Mouse (Mus musculus): ENCODE measurements around the gene Abcb5.

Abcb5 gene

DNA sequence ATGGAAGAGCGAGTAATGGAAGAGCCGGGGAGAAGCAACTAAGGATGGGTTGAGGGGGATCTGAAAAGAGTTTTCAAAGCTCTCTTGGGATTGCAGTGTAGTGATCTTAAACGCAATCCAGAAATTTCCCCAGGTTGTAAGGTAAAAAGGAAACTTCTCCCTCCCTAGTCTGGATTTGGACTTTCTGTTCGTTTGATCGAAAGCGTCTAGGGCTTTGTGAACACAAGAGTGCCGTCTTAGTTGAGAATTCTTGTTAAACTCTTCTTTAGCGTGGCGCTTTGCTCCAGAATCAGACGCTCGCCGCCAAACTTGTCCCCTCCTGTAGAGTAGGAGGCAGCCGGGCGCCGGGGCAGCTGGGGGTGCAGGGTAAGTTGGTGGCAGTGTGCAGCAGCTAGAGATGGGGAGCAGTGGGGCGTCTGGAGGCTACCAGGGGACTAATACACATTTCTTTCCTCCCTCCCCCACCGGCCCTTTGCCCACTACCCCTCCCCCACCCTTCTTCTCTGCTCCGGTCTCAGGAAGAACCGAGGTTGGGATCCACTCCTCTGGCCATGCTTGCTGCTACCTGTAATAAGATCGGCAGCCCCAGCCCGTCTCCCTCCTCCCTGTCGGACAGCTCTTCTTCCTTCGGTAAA lies 118.2 kb downstream of the Abcb5 start:
- no peak for DNase-seq

DNA sequence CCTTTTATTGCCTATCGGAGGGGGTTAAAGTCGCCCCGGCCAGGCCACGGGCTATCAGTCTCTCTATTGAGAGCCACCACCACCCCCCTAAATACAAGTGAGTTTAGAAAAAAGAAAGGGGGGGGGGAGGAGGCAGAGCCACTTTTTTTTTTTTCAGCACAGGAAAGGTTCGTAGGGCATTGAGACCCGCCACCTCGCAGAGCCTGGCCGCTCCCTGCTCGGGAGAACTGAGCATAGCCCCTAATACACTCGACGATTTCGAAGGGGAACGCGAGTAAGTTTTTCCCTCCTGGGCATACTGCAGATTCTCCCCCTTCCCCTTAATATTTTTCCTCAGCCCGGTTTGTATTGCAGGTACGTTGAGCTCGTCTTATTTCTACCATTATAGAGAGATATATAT lies 118.8 kb downstream of the Abcb5 start:
- no peak for DNase-seq

DNA sequence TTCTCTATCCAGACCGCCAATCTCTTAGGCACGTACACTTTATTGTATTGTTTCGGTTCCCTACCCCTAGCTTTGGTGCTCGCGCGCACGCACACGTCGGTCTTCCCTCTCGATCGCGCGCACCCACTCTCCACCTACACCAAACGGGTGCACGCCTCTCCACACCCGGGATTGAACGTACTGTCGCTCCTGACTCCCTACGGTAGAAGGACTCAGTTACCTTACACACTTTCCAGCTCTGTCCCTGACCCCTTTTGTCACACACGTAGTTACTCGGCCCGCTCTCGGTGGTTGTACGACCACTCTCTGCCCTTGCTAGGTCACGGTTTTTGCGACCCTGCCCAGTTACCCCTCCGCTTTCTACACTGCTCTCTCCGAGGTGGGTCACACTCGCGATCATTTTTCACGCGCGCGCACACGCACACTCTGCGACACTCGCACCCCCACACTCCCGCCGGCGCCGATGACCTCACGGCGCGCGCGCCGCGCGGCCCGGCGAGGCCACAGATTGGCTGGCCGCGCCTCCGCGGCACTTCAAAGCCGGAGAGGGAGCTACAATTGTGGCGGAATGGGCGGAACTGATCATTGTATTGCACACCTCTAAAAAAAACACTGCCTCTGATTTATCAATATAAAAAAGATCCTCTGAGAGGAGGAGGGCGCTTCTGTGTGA lies 119.4 kb downstream of the Abcb5 start:
- DNase-seq: peak; percentile 5

DNA sequence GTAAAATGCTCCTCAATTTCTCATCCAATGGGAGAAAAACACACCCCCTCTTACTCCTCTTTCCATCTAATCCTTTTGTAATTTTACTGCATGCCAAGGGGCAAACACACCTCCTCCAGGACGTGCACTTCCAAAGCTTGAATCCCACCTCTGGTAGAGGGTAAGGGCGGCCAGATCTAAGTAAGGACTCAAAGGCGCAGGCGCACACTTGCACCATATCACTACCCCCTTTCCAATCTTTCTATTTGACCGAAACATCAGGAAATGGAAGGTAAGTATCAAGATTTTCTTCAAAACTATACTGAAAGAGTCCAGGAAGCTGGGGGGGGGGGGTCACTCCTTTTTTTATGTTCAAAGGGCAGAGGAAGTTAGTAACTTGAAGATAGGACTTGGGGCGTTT lies 120.0 kb downstream of the Abcb5 start, which contains the start of gene Sp8:
TSS of gene Sp8 (plus strand) at position 109 of the 400 bp plus-strand sequence.
- DNase-seq: no peak

DNA sequence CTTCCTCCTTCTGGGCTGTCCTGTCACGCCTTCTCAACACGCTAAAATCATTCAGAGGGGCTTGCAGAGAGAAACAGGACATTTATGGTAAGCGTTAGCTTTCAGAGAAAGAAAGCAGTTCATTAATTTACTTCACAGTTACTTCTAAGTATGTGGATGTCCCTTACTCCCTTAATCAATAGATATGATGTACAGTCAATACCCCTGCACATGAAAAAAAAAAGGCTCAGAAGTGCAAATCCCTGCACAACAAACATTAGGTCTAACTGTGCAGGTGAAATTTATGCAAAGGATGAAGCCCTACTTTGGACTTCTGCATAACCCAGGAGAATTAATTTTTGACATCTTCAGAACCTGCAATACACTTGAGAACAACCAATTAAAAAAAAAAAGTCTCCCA lies 120.9 kb downstream of the Abcb5 start:
- DNase-seq: no peak

DNA sequence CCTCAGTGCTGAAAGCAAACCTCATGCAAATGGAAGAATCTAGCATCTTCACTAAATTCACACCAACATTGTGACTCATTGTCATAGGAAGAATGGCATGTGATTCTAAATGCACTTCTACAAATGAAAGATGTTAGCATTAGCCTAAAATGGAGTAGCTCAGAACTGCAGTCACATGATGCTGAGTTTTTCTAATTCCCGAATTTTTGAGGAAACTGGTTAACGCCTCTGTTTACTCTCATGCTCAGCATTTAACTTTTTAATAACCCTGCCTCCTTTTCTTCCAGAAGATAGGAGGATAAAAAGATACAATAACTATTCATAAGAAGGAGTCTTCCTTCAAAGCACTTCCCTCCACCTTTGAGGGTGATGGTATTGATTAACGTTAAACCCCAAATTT lies 121.4 kb downstream of the Abcb5 start:
- no peak for DNase-seq

DNA sequence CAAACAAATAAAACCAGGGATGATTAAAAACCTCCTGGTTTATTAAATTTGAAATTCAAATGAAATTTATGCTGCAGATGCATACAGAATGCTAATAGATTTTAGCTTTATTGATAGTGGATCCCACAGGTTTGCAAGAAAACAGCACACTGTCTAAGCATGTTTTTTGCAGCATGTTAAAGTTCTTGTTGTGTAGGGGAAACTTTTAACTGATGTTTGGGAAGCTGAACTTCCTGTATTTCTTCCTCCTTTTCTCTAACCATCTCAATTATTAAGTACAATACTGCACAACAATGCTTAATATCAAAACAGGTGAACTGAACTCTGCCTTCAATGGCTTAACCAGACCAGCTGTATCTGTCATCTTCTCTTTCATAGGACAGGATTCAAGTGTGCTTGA lies 122.1 kb downstream of the Abcb5 start:
- no peak for DNase-seq

DNA sequence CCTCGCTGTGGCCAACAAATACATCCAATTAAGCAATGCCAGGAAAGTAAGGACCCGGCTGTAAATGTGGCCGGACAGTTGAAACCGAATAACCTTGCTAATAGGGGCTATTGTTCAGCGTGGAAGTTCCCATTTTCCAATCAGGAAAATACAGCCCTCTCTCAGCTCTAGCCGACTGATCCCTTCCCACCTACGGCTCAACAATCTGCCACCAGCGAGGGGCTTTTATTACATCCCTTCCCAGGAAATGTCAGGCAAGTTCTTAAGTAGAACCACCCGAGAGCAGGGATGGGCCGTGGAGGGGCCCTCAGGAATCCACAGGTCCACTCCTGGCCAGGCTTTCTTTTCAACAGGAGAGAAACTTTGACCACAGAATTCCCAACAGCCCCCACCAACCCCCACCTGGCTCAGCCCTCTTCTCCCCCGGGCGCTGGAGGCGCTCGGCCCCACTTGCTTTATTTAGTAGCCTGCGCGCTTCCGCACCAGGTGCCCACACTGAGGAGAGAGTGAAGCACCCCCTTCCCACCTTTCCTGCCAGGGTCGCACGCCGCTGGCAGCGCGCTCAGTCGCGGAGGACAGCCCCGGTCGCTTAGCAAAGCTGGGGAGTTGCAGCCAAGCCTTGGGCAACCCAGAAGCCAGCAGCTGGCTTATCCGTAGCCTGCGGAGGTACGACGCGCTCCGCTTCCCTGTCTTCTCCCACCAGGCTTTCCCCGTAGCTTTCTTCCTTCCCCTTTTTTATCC lies 123.4 kb downstream of the Abcb5 start:
- DNase-seq: no peak

DNA sequence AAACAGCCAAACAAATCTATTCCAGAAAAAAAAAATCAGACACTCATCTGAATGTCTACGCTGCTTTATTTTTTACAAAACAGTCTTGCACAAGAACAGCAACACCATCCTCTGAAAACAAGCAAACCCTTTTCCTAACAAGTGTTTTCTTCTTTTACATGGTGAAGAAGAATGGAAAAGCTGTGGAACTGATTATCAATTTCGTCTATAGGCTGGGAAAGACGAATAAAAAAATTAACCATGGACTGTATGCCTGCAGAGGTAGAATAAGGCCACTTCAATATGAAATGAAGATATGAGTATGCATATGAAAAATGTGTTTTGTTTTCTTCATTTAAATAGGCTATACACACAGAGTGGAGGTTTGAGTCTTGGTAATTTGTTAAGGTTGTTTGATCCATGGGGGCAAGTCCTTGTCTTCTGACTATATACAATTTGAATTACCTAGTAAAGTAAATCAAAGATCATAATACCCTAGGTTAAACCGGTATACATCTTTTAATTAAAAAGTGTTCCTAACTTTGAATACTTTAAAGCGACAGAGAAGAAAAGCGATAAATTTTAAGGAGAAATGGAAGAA lies 124.2 kb downstream of the Abcb5 start:
- DNase-seq: no peak

DNA sequence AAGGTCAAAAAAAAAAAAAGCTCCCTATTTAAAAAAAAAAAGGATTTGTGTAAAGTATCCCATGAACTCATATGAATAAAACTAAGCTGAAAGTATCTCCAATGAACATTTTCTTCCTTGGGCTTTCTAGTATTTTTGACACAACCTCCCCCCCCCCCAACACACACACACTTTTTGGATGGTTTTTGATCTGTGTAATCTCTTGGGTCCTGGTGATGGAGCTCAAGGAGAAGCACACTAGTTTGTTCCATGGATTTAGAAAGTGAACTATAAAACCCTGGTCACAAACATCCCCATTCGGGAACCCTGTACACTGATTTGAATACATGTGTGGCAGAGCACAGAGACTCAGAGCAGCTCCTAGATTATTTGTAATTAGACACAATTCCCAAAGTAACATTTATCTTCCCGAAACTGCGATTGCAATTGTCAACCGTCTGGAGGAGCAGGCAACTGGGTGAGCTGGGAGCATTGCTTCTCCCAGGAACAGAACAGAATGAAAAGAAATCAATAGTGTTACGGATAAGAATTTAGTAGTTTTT lies 124.8 kb downstream of the Abcb5 start:
- DNase-seq: no peak

DNA sequence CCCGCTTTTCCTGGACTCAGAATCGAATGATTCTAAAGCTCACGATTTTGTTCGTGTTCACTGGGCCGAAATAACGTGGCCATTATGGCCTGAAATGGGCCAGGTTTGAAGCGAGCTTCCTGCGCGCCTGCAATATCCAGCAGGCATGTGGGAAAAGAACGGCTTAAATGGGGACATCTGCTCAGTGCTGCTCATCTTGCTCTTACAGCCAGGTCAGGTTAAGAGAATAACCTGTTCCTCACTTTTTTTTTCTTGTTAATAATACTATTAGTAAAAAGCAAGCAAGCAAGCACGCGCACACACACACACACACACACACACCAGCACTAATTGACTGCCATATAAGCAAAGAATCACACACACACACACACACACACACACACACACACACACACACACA lies 125.4 kb downstream of the Abcb5 start:
- no peak for DNase-seq

DNA sequence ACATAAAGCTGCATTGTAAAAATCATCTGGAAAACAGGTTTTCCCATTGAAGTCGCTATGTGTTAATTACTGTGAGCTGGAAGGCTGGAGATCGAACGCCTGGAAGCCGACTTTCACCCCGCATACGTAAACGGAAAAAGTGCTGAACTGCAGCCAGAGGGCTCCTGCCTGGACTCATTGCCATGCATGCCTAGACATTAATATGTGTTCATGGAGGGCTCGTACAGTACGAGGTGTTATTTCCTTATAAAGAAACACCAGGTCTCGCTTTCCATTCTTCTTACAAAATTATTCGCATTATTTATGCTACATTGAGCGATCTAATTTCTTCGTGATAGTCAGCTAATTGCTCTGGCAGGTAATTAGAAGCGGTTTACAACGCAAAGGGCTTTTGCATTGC lies 125.9 kb downstream of the Abcb5 start:
- DNase-seq: no peak

DNA sequence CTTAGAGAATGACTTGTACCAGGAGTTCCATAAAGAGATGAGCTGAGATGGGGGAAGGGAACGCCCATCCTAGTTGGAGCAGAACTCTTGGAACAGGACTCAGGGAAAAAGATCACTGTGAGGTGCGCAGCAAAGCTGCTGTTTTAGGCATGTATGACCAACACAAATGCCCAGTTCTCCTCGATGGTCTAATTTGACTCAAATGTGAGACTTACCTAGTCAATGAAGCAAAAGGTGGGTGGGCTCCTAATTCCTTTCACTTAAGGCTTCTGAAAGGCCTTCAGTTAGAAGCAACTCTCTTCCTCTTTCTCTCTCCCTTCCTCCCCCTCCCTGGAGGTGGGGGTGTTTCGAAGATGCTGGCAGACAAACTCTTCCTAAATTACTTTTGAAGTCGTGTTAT lies 126.8 kb downstream of the Abcb5 start:
- no peak for DNase-seq

DNA sequence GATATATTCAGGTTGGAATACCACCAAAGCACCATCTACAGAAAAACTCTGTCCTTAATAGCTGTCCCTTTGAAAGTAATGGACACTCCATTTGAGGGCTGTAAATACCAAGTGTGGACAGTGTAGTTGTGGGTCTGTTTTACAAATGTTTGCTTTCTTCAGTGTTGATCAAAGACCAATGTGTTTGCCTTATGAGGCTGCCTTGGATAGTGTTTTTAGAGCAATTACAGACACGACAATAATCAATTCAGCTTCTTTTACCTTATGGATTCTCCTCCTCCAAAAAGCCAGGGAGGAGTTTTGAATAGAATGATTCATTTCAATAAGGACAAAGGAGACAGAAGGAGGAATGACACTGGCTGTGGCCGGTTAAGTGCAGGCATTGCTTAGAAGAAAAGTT lies 128.0 kb downstream of the Abcb5 start:
- DNase-seq: no peak

DNA sequence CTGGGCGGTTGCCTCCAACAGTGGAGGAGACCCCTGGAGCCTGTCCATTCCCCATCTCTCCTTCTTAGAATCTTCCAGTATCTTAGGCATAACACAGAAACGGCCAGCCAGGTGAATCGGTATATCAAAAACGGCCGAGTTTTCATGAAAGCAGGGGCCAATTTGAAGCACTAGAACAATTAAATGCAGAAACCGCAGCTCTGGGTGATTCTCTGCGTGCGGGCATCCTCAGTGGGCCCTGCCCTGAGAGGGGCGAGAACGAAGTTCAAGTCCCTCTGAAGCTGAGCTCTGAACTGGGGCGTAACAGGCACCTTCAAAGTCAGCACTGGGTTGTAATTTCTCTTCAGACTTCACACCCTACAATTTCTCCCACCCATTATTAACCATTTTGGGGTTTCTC lies 128.9 kb downstream of the Abcb5 start:
- DNase-seq: no peak

DNA sequence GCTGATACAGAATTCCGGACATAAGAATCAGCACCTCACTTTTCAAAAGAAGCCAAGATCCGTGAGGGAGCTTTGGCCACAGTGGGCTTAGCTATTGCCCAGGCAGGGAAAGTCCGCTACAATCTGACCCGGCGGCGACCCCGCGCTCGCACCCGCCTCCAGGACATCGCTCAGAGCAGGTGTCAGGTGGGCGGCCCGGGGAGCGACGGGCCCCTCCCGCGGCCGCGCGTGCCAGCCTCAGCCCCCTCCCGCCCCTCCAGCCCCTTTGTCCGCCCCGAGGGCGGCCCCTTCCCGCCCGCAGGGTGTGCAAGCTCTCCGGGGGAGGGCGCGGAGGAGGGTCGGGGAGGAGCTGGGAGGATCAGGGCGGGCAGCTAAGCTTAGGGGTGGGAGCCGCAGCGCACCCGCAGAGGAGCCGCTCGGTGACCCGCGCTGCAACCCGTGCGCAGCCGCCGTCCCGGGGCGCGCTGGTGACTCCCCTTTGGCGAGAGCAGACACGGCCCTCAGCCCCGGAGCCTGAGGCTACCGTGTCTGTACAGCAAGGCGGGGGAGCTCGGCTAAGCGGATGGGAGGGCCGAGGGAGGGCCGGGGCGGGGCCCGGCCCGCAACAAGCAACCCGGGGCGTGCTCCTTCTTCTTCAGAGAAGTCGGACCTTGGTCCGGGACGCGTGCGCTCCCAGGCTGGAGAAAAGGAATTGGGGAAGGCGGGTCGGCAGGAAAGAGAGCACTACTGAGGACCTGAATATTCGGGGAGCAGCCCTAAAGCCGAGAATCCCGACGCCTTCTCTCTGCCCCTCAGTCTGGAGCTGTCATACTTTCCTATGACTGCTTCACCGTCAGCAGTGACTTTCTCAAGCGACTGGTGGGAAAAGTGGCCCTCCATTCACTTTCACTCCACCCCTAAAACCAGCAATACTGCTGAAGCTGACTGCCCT lies 129.5 kb downstream of the Abcb5 start:
- DNase-seq: no peak

DNA sequence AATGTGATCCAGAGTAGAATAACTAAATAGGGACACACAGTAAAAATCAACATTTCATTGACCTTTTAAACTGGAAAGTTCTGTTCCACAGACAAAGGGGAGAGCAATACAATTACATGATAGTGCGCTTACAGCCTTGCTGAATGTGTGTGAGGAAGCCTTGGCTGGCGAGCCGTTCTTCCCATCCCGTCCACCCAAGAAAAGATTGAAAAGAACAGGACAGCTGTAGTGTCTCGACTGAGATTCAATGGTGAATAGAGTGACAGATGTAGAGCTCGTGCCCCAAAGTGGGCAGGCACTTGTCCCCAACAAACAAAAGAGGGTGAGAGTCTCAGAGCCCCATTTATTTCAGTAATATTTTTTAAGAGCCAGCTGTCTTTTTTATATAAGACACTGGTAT lies 136.3 kb downstream of the Abcb5 start:
- DNase-seq: no peak

All from cerebellum, adult 9-11 months (tissue).